Mouse (Mus musculus) heart, postnatal 0 days (tissue): ENCODE measurements around the gene Ssh2. TPM values are rescaled to one million over a fixed set of nuclear protein-coding genes. Genes with fewer than 3 reads are reported as not detected.
"Not testable (repeated sequence)": the region's sequence is repeated elsewhere in the genome, so short reads cannot be mapped to it uniquely, and the experiment has no call there.

ENCODE experiments used
- ATAC-seq: fragments of 200-750 bp; cut with Nextera tagmentation; 2 replicates; pipeline ENCODE4 v1.8.0; 2017; ENCODE audit warnings: low read depth, moderate number of reproducible peaks, moderate library complexity; ENCODE audit not compliant: insufficient read depth
- DNase-seq: peaks from one replicate; pipeline ENCODE4 v3.0.0-alpha.2; 2016; ENCODE audit warnings: low spot score
- H3K27ac ChIP-seq: fragments of 300-500 bp; sonication (generic); 2 replicates; pipeline ENCODE4 v1.5.1; 2014; ENCODE audit warnings: low read depth, mild to moderate bottlenecking
- H3K27me3 ChIP-seq: fragments of 300-500 bp; sonication (generic); 2 replicates; pipeline ENCODE4 v1.6.1; 2014; ENCODE audit warnings: low read length, mixed read lengths; ENCODE audit not compliant: control insufficient read depth, insufficient read depth
- H3K36me3 ChIP-seq: fragments of 300-500 bp; sonication (generic); replicated peaks from 2 replicates; pipeline ENCODE4 v1.6.1; 2014; ENCODE audit warnings: low read length, mixed read lengths; ENCODE audit not compliant: control insufficient read depth, insufficient read depth
- H3K4me1 ChIP-seq: fragments of 300-500 bp; sonication (generic); 2 replicates; pipeline ENCODE4 v1.6.1; 2014; ENCODE audit warnings: antibody characterized with exemption; ENCODE audit not compliant: control insufficient read depth, insufficient read depth
- H3K4me2 ChIP-seq: fragments of 300-500 bp; sonication (generic); 2 replicates; pipeline ENCODE4 v1.6.1; 2014; ENCODE audit warnings: low read depth, mild to moderate bottlenecking, low read length, moderate library complexity
- H3K4me3 ChIP-seq: fragments of 300-500 bp; sonication (generic); 2 replicates; pipeline ENCODE4 v1.5.1; 2014; ENCODE audit warnings: low read depth, low read length
- H3K9ac ChIP-seq: fragments of 300-500 bp; sonication (generic); replicated peaks from 2 replicates; pipeline ENCODE4 v1.6.1; 2014; ENCODE audit warnings: low read depth, low read length, mixed read lengths
- H3K9me3 ChIP-seq: fragments of 300-500 bp; sonication (generic); replicated peaks from 2 replicates; pipeline ENCODE4 v1.6.1; 2016; ENCODE audit warnings: low read length; ENCODE audit not compliant: control insufficient read depth
- CTCF ChIP-seq: IDR thresholded peaks from 2 replicates; pipeline ENCODE4 v1.5.1; 2016; ENCODE audit warnings: antibody characterized with exemption, control low read depth, low read depth
- EP300 ChIP-seq: IDR thresholded peaks from 2 replicates; pipeline ENCODE4 v1.6.1; 2016; ENCODE audit warnings: antibody characterized with exemption, low read depth
- WGBS: fragments of 180-500 bp; shearing (Covaris S2); extraction: QIAGEN DNeasy Blood & Tissue Kit; methylation state at CpG from one replicate; pipeline ENCODE4 v1.1.7; 2014; 5-methylcytosine and 5-hydroxymethylcytosine counted together
- polyA plus RNA-seq: library from polyadenylated mRNA; unstranded; fragments of >200 nt; fragmentation: Nextera tagmentation; extraction: Ambion mirVana; gene quantifications from 2 replicates; pipeline ENCODE4 v1.2.1, GENCODE M21; 2015
- total RNA-seq: library from RNA; depleted of rRNA; stranded (reverse); fragments of >200 nt; gene quantifications from 2 replicates; pipeline ENCODE4 v1.2.3, GENCODE M21; 2014; ENCODE audit warnings: low replicate concordance

The Ssh2 gene
- total and polyA plus RNA-seq, 2 experiments from 2014 or later: 21.0 to 60.6 TPM

DNA sequence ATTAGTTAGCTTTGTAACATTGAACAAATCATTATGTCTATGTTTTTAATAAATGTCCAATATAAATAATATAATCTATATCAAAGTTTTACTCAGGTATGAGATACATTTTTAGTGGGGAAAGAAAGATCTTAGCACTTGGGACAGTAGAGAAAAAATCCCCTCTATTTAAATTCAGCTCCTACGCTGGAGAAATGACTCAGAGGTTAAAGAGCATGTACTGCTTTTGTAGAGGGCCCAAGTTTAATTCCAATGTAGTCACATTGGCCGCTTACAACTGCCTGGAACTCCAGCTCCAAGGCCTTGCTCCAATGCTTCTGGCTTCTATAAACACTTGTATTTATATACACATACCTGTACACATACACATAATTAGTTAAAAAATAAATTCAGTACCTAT is 36.7 kb downstream of the Ssh2 start:
- H3K4me3 ChIP-seq: no peak overlapping the region
- no peak overlapping the region for H3K27ac ChIP-seq
- H3K9me3 ChIP-seq: no peaks in the 10 kb centered on the region
- no peak for TF ChIP-seq CTCF
- H3K9ac ChIP-seq: no peak overlapping the region
- ATAC-seq (no peak), DNase-seq (no peak)
- H3K4me1 ChIP-seq: no peaks in the 10 kb centered on the region
- no peaks in the 10 kb centered on the region for H3K36me3 ChIP-seq
- no peak overlapping the region for H3K4me2 ChIP-seq
- no peaks in the 10 kb centered on the region for H3K27me3 ChIP-seq
- WGBS: 84% methylated on average over 2 of the region's 2 CpGs

DNA sequence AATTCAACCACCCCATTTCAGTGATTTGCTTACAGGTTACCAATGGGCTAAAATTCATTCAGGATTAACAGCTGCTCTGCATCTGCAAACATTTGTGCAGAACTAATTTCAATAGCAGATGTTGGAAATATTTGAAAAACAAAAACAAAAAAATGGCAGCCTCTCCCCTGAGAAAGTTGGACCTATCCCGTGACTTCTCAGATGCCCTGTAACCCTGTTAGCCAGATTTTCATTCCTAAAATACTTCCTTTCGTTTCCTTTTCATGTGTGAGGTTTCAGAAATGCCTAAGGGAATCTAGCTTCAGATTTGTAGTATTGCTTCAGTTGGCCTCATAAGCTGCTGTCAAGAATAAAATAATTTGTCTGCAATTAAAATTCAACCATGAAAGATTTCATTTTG is 43.4 kb downstream of the Ssh2 start:
- ATAC-seq: no peak
- DNase-seq: no peak
- H3K4me3 ChIP-seq: no peak overlapping the region
- no peaks in the 10 kb centered on the region for H3K9me3 ChIP-seq
- no peak overlapping the region for H3K27ac ChIP-seq
- WGBS: 54% methylated on average over 2 of the region's 2 CpGs
- H3K9ac ChIP-seq: no peak overlapping the region
- no peak for TF ChIP-seq CTCF
- TF ChIP-seq EP300: no peak
- no peaks in the 10 kb centered on the region for H3K27me3 ChIP-seq
- H3K36me3 ChIP-seq: no peaks in the 10 kb centered on the region
- H3K4me1 ChIP-seq: no peaks in the 10 kb centered on the region
- no peak overlapping the region for H3K4me2 ChIP-seq

DNA sequence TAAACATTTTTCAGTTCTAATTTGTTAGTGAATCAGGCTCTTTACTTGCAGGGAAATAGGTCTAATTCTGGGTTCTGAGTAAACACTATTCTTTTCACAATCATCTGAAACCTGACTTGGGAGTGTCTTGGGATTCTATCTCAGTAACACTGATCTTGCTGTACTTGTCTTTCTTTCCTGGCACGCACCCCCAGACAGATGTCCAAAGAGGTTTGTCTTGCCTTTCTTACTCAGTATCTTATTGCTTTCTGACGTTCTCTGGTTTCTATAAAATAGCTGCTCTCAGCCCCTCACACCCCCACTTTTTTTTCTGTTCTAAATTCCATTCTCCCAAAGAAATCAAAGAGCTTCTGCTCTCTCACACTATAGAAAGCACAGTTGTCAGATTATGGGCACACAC is 51.3 kb downstream of the Ssh2 start:
- Histone ChIP-seq H3K9me3 (no peaks in the 10 kb centered on the region), H3K9ac (no peak overlapping the region), H3K27me3 (no peaks in the 10 kb centered on the region), H3K27ac (no peak overlapping the region), H3K4me3 (no peak overlapping the region), H3K4me2 (no peak overlapping the region), H3K4me1 (no peaks in the 10 kb centered on the region), H3K36me3 (no peaks in the 10 kb centered on the region)
- DNase-seq (no peak), ATAC-seq (no peak)
- 80% methylated on average over 2 of the region's 2 CpGs for WGBS
- TF ChIP-seq CTCF (no peak), EP300 (no peak)

DNA sequence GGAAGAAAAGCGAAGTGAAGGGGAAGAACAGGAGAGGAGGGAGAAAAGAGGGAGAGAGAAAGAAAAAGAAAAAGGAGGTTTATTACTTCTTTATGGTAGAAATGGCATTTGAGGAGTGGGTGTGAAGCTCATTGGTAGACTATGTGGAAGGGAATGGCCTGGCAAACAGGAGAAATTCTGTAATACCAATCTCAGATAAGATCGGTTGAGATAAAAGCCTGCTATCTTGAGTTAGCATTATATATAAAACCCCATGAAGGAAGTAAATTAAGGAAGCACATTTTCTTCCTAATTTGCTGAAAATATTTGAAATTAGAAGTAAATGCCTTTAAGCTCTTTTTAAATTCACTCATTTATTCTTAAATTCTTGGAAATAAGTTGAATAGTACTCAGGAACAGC is 59.9 kb downstream of the Ssh2 start:
- no peaks in the 10 kb centered on the region for H3K9me3 ChIP-seq
- 89% methylated on average over 2 of the region's 2 CpGs for WGBS
- no peak overlapping the region for H3K27ac ChIP-seq
- TF ChIP-seq EP300 (no peak), CTCF (no peak)
- peaks cover 14% of the 10 kb centered on the region; the same call in 1 of the 2 replicates for H3K4me1 ChIP-seq
- no peak overlapping the region for H3K4me2 ChIP-seq
- no peaks in the 10 kb centered on the region for H3K27me3 ChIP-seq
- DNase-seq (no peak), ATAC-seq (no peak)
- no peak overlapping the region for H3K9ac ChIP-seq
- H3K4me3 ChIP-seq: no peak overlapping the region
- no peaks in the 10 kb centered on the region for H3K36me3 ChIP-seq

DNA sequence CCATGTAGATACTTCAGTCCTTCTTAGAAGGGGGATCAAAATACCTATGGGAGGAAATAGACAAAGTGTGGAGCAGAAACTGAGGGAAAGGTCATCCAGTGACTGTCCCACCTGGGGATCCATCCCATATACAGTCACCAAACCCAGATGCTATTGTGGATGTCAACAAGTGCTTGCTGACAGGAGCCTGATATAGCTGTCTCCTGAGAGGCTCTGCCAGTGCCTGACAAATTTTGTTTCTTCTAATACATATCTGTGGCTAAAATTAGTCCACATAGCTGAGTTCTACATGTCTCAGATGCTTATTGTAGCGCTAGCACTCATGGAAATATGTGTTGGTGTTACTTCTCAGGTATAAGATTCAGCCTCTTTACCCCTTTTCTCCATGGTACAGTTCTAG is 62.5 kb downstream of the Ssh2 start:
- Histone ChIP-seq H3K4me1 (peaks cover 14% of the 10 kb centered on the region; the same call in 1 of the 2 replicates), H3K27ac (peak overlapping the region; percentile 70)
- not testable (repeated sequence) for H3K9me3 ChIP-seq, DNase-seq, H3K9ac ChIP-seq, H3K36me3 ChIP-seq, H3K27me3 ChIP-seq, H3K4me3 ChIP-seq, H3K4me2 ChIP-seq
- peak; percentile 57; the same call in 1 of the 2 replicates for ATAC-seq
- WGBS: 28% methylated on average over 1 of the region's 1 CpGs
- TF ChIP-seq EP300: peak; percentile 42; the same call in 1 of the 2 replicates

DNA sequence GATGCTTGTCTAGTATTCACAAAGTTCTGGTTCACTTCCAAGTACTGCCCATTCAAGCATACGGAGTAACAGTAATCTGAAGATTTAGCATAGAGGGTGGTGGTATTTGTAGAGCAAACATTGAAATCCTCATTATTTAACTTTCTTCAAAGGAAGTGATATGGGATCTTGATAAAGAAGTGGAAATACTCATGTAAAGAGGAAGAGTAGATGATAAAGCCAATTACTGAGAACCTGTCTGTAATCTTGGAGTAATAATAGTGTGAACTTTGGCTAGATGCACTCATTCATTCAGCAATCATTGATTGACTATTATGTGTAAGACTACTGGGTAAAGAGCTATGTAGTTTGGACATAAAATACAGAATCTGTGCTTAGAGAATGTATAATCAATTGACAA is 64.1 kb downstream of the Ssh2 start:
- 51% methylated on average over 1 of the region's 1 CpGs for WGBS
- Histone ChIP-seq H3K9me3 (no peaks in the 10 kb centered on the region), H3K27ac (no peak overlapping the region), H3K27me3 (no peaks in the 10 kb centered on the region), H3K4me3 (no peak overlapping the region), H3K4me1 (peaks cover 14% of the 10 kb centered on the region; the same call in 1 of the 2 replicates), H3K9ac (no peak overlapping the region), H3K36me3 (no peaks in the 10 kb centered on the region), H3K4me2 (no peak overlapping the region)
- TF ChIP-seq CTCF: no peak
- TF ChIP-seq EP300: no peak
- DNase-seq (no peak), ATAC-seq (no peak)
